Comparison of ENCODE assay signal across 8 mouse cellular contexts in the genomic region with DNA sequence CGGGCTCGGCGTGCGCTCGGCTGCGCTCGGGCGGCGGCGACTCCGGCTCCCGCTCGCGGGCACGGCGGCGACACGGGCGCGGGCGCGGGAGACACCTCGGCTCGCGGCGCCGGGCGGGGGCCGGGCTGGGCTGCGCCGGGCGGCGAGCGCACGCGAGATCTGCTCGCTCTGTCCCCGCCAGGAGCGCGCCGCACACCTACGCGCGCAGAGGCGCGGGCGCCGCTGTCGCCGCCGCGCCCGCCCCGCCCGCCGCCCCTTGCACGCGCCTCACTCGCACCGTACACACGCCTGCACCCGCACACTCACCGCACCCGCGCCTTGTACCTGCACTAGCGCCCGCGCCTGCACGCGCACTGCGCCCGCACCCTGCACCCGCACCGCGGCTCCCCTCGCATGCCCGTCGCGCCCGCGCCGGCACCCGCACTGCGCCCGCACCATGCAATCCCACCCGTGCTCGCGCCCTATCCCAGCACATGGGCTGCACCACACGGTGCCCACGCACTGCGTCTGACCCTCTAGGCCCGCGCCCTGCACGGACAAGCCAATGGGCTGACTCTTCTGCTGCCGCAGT. TPM values are rescaled to one million over a fixed set of nuclear protein-coding genes. Genes with fewer than 3 reads are reported as not detected.
DNase-seq lines count a peak whose midpoint lies in the region; ATAC-seq and TF ChIP-seq lines count a peak whose summit lies in the region.

No protein-coding gene starts in this region.

- DNase-seq in heart, adult 2 months, result no peak
- no peak for DNase-seq in heart, postnatal 4 days
- peak; percentile 74 for DNase-seq in forebrain, embryonic 14.5 days (ENCODE audit: low spot score)
- DNase-seq in layer of hippocampus, postnatal 10 days (ENCODE audit: low spot score in 2 of 2), result peak; percentile 67 to 82
- no peak for DNase-seq in adrenal gland, postnatal 4 days (ENCODE audit: low spot score in 2 of 2)

- TF ChIP-seq POLR2A in heart, adult 2 months (IDR thresholded peaks at IDR 0.05; ENCODE audit: insufficient read depth, low read depth, low read length), result no peak
- no peak for TF ChIP-seq POLR2A in bone marrow, adult 2 months (IDR thresholded peaks at IDR 0.05; ENCODE audit: borderline replicate concordance, control insufficient read depth, low read depth, low read length)

- ATAC-seq in forebrain, embryonic 14.5 days, result peak; percentile 84
- ATAC-seq in midbrain, embryonic 15.5 days (replicated peaks), result peak; percentile 87
- ATAC-seq in megakaryocyte-erythroid progenitor cell, adult 5-6 weeks (replicated peaks; ENCODE audit: low FRiP score, low TSS enrichment, poor library complexity, severe bottlenecking), result no peak

- no peaks in the 10 kb centered on the region for H3K79me2 ChIP-seq in heart, adult 2 months (replicated peaks; ENCODE audit: control insufficient read depth, insufficient read depth, low read length)

- no peaks in the 10 kb centered on the region for H3K9me3 ChIP-seq in forebrain, embryonic 14.5 days (replicated peaks; ENCODE audit: control insufficient read depth, low read length)
- no peaks in the 10 kb centered on the region for H3K9me3 ChIP-seq in midbrain, embryonic 15.5 days

- no peak overlapping the region for H3K27ac ChIP-seq in heart, adult 2 months
- 0 out of 2 replicates have a peak overlapping the region, but pooled peaks have one; percentile 8 for H3K27ac ChIP-seq in bone marrow, adult 2 months (ENCODE audit: control insufficient read depth, insufficient read depth, low read depth, low read length, poor library complexity)
- peak overlapping the region; percentile 72 for H3K27ac ChIP-seq in forebrain, embryonic 14.5 days (ENCODE audit: low read depth, low read length)
- H3K27ac ChIP-seq in midbrain, embryonic 15.5 days, result peak overlapping the region; percentile 90

- 5% methylated on average over 78 of the region's 95 CpGs for WGBS in heart, adult 2 months
- 5% methylated on average over 95 of the region's 95 CpGs for WGBS in bone marrow, adult 2 months
- WGBS in forebrain, embryonic 14.5 days, result 2% methylated on average over 78 of the region's 95 CpGs
- WGBS in midbrain, embryonic 15.5 days, result under 1% methylated on average over 91 of the region's 95 CpGs

- peak overlapping the region; percentile 57 for H3K4me2 ChIP-seq in forebrain, embryonic 14.5 days (ENCODE audit: low read length)
- peak overlapping the region; percentile 61 for H3K4me2 ChIP-seq in midbrain, embryonic 15.5 days

- H3K4me3 ChIP-seq in heart, adult 2 months, result peak overlapping the region; percentile 40; the same call in 1 of the 2 replicates
- H3K4me3 ChIP-seq in bone marrow, adult 2 months (replicated peaks; ENCODE audit: control insufficient read depth, low read depth, low read length), result no peak overlapping the region
- peak overlapping the region; percentile 53 for H3K4me3 ChIP-seq in forebrain, embryonic 14.5 days (ENCODE audit: low read depth, low read length)
- peak overlapping the region; percentile 87 for H3K4me3 ChIP-seq in midbrain, embryonic 15.5 days

- peaks cover 6% of the 10 kb centered on the region for H3K27me3 ChIP-seq in heart, adult 2 months (ENCODE audit: control insufficient read depth, insufficient read depth, low read length)
- H3K27me3 ChIP-seq in forebrain, embryonic 14.5 days (replicated peaks; ENCODE audit: control insufficient read depth, insufficient read depth, low read length), result peaks cover 54% of the 10 kb centered on the region
- H3K27me3 ChIP-seq in midbrain, embryonic 15.5 days (replicated peaks), result peaks cover 32% of the 10 kb centered on the region

- intact Hi-C loops in heart, adult 2 months (cut with DNase I), result no loop called here

- no peak for TF ChIP-seq CTCF in heart, adult 2 months (IDR thresholded peaks at IDR 0.05)
- no peak for TF ChIP-seq CTCF in bone marrow, adult 2 months (IDR thresholded peaks at IDR 0.05; ENCODE audit: control insufficient read depth, insufficient read depth, low read length)

- peak overlapping the region; percentile 35; the same call in 1 of the 2 replicates for H3K9ac ChIP-seq in heart, adult 2 months (ENCODE audit: low read depth, low read length)
- H3K9ac ChIP-seq in forebrain, embryonic 14.5 days (ENCODE audit: low read length), result peak overlapping the region; percentile 70
- H3K9ac ChIP-seq in midbrain, embryonic 15.5 days, result peak overlapping the region; percentile 82

- no peaks in the 10 kb centered on the region for H3K4me1 ChIP-seq in heart, adult 2 months (ENCODE audit: control insufficient read depth, insufficient read depth, low read length)
- no peaks in the 10 kb centered on the region for H3K4me1 ChIP-seq in bone marrow, adult 2 months (ENCODE audit: control insufficient read depth, insufficient read depth, low read length)
- H3K4me1 ChIP-seq in forebrain, embryonic 14.5 days (ENCODE audit: control insufficient read depth, insufficient read depth, low read length), result no peaks in the 10 kb centered on the region; the same call in 1 of the 2 replicates
- peaks cover 36% of the 10 kb centered on the region for H3K4me1 ChIP-seq in midbrain, embryonic 15.5 days

- no peak for TF ChIP-seq EP300 in heart, adult 2 months (IDR thresholded peaks at IDR 0.05; ENCODE audit: insufficient read depth, low read depth, low read length)

- no peaks in the 10 kb centered on the region for H3K36me3 ChIP-seq in heart, adult 2 months (ENCODE audit: control insufficient read depth, insufficient read depth, low read length)
- no peaks in the 10 kb centered on the region for H3K36me3 ChIP-seq in forebrain, embryonic 14.5 days (ENCODE audit: control insufficient read depth, insufficient read depth, low read length)
- no peaks in the 10 kb centered on the region for H3K36me3 ChIP-seq in midbrain, embryonic 15.5 days (replicated peaks)

RNA-seq across cellular contexts. Expression of a gene that starts 0.5 kb away (rescaled TPM):
- total RNA-seq in heart, adult 2 months (2021), result 1 to 10 TPM; 4.8 to 5.2 TPM
- 10.7 and 12.9 TPM in 2 replicates for polyA plus RNA-seq in heart, adult 2 months (2012; rRNA removed)
- total RNA-seq in heart, postnatal 4 days (2021), result 1 to 10 TPM; 8.7 to 8.8 TPM
- 1.4 and 5.1 TPM in 2 replicates for polyA plus RNA-seq in bone marrow, adult 2 months (2011; ENCODE audit: insufficient read depth, insufficient read length, low replicate concordance, missing spikeins)
- 51.6 and 87.1 TPM in 2 replicates for polyA plus RNA-seq in forebrain, embryonic 14.5 days (2014; fragmentation: Nextera tagmentation; extraction: Ambion mirVana)
- total RNA-seq in layer of hippocampus, postnatal 10 days (2021), result 100 to 1,000 TPM; 808 to 852 TPM
- 134 and 147 TPM in 2 replicates for polyA plus RNA-seq in midbrain, embryonic 15.5 days (2015; fragmentation: Nextera tagmentation; extraction: Ambion mirVana)
- total RNA-seq in megakaryocyte-erythroid progenitor cell, adult 5-6 weeks (2014; fragmentation: Nextera tagmentation), result 0.52 and 3.0 TPM in 2 replicates
- total RNA-seq in megakaryocyte-erythroid progenitor cell, adult 5-6 weeks (2017), result 1.6 TPM in 1 of 2 replicates, not detected in the other
- 10 to 100 TPM; 24.7 to 28.2 TPM for total RNA-seq in adrenal gland, postnatal 4 days (2021)

Comparison
In these comparisons a context has a peak if more than half of its experiments do, and no peak if none do; other contexts are left out.
1. DNase-seq: peak in forebrain, embryonic 14.5 days (single experiment) and layer of hippocampus, postnatal 10 days (2 of 2); none in heart, adult 2 months (0 of 2), heart, postnatal 4 days (single experiment) and adrenal gland, postnatal 4 days (0 of 2).
2. RNA of a gene that starts 0.5 kb away (total RNA-seq): 808 to 852 TPM in layer of hippocampus, postnatal 10 days; 24.7 to 28.2 TPM in adrenal gland, postnatal 4 days, 8.7 to 8.8 TPM in heart, postnatal 4 days, 4.8 to 5.2 TPM in heart, adult 2 months and 0.52 to 3.0 TPM in megakaryocyte-erythroid progenitor cell, adult 5-6 weeks; every median in the first group is over 10 times any median in the second.
3. Peak in every context shown above with its lines, with median percentiles within 50 percentile points of each other: H3K9ac ChIP-seq.